Mouse (Mus musculus): ENCODE results near the gene Olfr800.

DNA sequence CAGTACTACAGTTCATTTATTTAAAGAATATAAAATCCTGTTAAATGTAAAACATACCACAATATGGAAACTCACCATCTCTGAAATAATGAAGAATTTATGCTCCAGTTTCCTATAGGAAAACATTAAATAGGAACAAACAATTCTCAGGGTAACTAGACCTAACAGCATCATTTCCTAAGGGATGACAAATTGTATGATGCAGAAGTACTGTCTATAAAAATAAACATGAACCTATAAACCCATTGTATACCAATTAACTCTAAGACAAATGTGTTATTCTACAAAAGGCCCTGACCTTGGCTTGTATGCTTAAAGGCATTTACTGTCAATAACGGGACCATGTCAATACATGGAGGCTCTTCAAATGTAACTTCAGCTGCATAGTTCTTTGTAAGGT, 16.3 kb downstream of the Olfr800 start, which contains the start of gene Olfr801:
- TF ChIP-seq EP300 (IDR thresholded peaks at IDR 0.05; ENCODE audit: low read depth) = no peak
- TF ChIP-seq CTCF (IDR thresholded peaks at IDR 0.05; ENCODE audit: low read depth) = no peak

Measured in liver, postnatal 0 days (tissue).